Comparison of ENCODE assay signal across 8 mouse cellular contexts in genomic region chr16:30282844-30283495, GRCm38 (mm10). TPM values are rescaled to one million over a fixed set of nuclear protein-coding genes. Genes with fewer than 3 reads are reported as not detected.
A peak's percentile ranks its signal among the peaks of the same experiment; 100 is the strongest.
DNase-seq lines count a peak whose midpoint lies in the region; ATAC-seq and TF ChIP-seq lines count a peak whose summit lies in the region.

TSS of gene Lrrc15 (minus strand) at chr16:30283256.

- peak within 1 kb of the TSS; percentile 63 for H3K4me2 ChIP-seq in heart, embryonic 14.5 days (ENCODE audit: low read length)
- peak within 1 kb of the TSS; percentile 39 for H3K4me2 ChIP-seq in liver, embryonic 14.5 days (ENCODE audit: low read depth)
- peak within 1 kb of the TSS; percentile 58 for H3K4me2 ChIP-seq in stomach, embryonic 15.5 days

- peaks cover 3% of the 10 kb centered on the region; the same call in 1 of the 2 replicates for H3K4me1 ChIP-seq in cerebellum, adult 2 months (ENCODE audit: control insufficient read depth, insufficient read depth, low read length)
- peaks cover 2 to 6% of the 10 kb centered on the region in 2 experiments; a peak in 2 of 4 replicates for H3K4me1 ChIP-seq in heart, embryonic 14.5 days (ENCODE audit: control insufficient read depth in 2 of 2, insufficient read depth in 2 of 2, low read length in 2 of 2)
- H3K4me1 ChIP-seq in liver, embryonic 14.5 days (replicated peaks; ENCODE audit: control insufficient read depth in 2 of 2, insufficient read depth in 2 of 2, low read length in 1 of 2): no peaks in the 10 kb centered on the region
- peaks cover 25% of the 10 kb centered on the region for H3K4me1 ChIP-seq in stomach, embryonic 15.5 days

- H3K36me3 ChIP-seq in heart, embryonic 14.5 days (ENCODE audit: control insufficient read depth, insufficient read depth, low read length): no peaks in the 10 kb centered on the region
- H3K36me3 ChIP-seq in liver, embryonic 14.5 days (replicated peaks; ENCODE audit: control insufficient read depth, insufficient read depth, low read depth): no peaks in the 10 kb centered on the region
- H3K36me3 ChIP-seq in stomach, embryonic 15.5 days: no peaks in the 10 kb centered on the region

- ATAC-seq in heart, embryonic 14.5 days (ENCODE audit: insufficient number of reproducible peaks, insufficient read depth, low FRiP score, low read depth): no peak
- ATAC-seq in liver, embryonic 14.5 days (ENCODE audit: insufficient read depth): no peak
- ATAC-seq in stomach, embryonic 15.5 days (ENCODE audit: insufficient read depth, low FRiP score, low read depth): no peak
- ATAC-seq in erythroblast, adult 5-6 weeks (replicated peaks; ENCODE audit: low FRiP score, poor library complexity, severe bottlenecking): no peak

- TF ChIP-seq CTCF in cerebellum, adult 2 months (IDR thresholded peaks at IDR 0.05; ENCODE audit: borderline replicate concordance, insufficient read depth, low read depth, low read length): no peak
- no peak for TF ChIP-seq CTCF in liver, embryonic 14.5 days (IDR thresholded peaks at IDR 0.05; ENCODE audit: low read depth)

- DNase-seq in cerebellum, adult 2 months: no peak
- DNase-seq in cerebellum, adult 8-10 months: no peak
- peak; percentile 55 for DNase-seq in Muller cell, postnatal 12 days (ENCODE audit: inconsistent ontology term)
- no peak for DNase-seq in liver, embryonic 14.5 days (ENCODE audit: low read depth in 3 of 3, low spot score in 3 of 3)
- DNase-seq in c-Kit-positive CD71-positive TER-119-positive erythroid progenitor cells, embryonic 14.5 days (ENCODE audit: low spot score): no peak

- H3K4me3 ChIP-seq in cerebellum, adult 2 months (replicated peaks; ENCODE audit: insufficient read depth, low read depth, low read length): peak within 1 kb of the TSS; percentile 16
- H3K4me3 ChIP-seq in heart, embryonic 14.5 days (ENCODE audit: control insufficient read depth in 1 of 2, insufficient read depth in 1 of 2, low read depth in 1 of 2, low read length in 2 of 2): peak within 1 kb of the TSS; percentile 14 to 25; a peak in 2 of 4 replicates
- H3K4me3 ChIP-seq in liver, embryonic 14.5 days (ENCODE audit: insufficient read depth in 1 of 2, low read depth in 2 of 2, low read length in 2 of 2): no peak within 1 kb of the TSS
- H3K4me3 ChIP-seq in stomach, embryonic 15.5 days (replicated peaks): peak within 1 kb of the TSS; percentile 28

- TF ChIP-seq POLR2A in cerebellum, adult 2 months (IDR thresholded peaks at IDR 0.05; ENCODE audit: borderline replicate concordance, insufficient read depth, low read length): no peak

- no peak within 1 kb of the TSS for H3K27ac ChIP-seq in cerebellum, adult 2 months (ENCODE audit: insufficient read depth, low read length)
- H3K27ac ChIP-seq in heart, embryonic 14.5 days (replicated peaks in 1 of 2; ENCODE audit: control insufficient read depth in 1 of 2, insufficient read depth in 1 of 2, low read depth in 2 of 2, low read length in 2 of 2): no peak within 1 kb of the TSS
- H3K27ac ChIP-seq in liver, embryonic 14.5 days: no peak within 1 kb of the TSS
- no peak within 1 kb of the TSS for H3K27ac ChIP-seq in stomach, embryonic 15.5 days

- 12% methylated on average over 34 of the region's 34 CpGs for WGBS in cerebellum, adult 2 months
- 8% methylated on average over 34 of the region's 34 CpGs for WGBS in heart, embryonic 14.5 days
- 6% methylated on average over 34 of the region's 34 CpGs for WGBS in liver, embryonic 14.5 days (ENCODE audit: insufficient replicate concordance)
- 9% methylated on average over 34 of the region's 34 CpGs for WGBS in stomach, embryonic 15.5 days

- no peaks in the 10 kb centered on the region for H3K9me3 ChIP-seq in heart, embryonic 14.5 days (ENCODE audit: control insufficient read depth, low read length)
- H3K9me3 ChIP-seq in liver, embryonic 14.5 days (ENCODE audit: control insufficient read depth, low read length): no peaks in the 10 kb centered on the region
- no peaks in the 10 kb centered on the region for H3K9me3 ChIP-seq in stomach, embryonic 15.5 days

- H3K27me3 ChIP-seq in cerebellum, adult 2 months (ENCODE audit: control insufficient read depth, insufficient read depth, low read length): no peaks in the 10 kb centered on the region
- peaks cover 39% of the 10 kb centered on the region for H3K27me3 ChIP-seq in heart, embryonic 14.5 days (ENCODE audit: control insufficient read depth, insufficient read depth, low read length)
- H3K27me3 ChIP-seq in liver, embryonic 14.5 days (ENCODE audit: control insufficient read depth, insufficient read depth, low read length): peaks cover 29% of the 10 kb centered on the region
- peaks cover 14% of the 10 kb centered on the region for H3K27me3 ChIP-seq in stomach, embryonic 15.5 days (replicated peaks)

- no peak for TF ChIP-seq EP300 in liver, embryonic 14.5 days (IDR thresholded peaks at IDR 0.05; ENCODE audit: low read depth)

- no peak within 1 kb of the TSS; the same call in 1 of the 2 replicates for H3K9ac ChIP-seq in heart, embryonic 14.5 days (ENCODE audit: low read length)
- H3K9ac ChIP-seq in liver, embryonic 14.5 days (replicated peaks): no peak within 1 kb of the TSS
- H3K9ac ChIP-seq in stomach, embryonic 15.5 days: no peak within 1 kb of the TSS

RNA-seq across cellular contexts. Expression of gene Lrrc15, which starts in this region (rescaled TPM):
- not detected in 2 replicates for polyA plus RNA-seq in cerebellum, adult 2 months (2012; rRNA removed)
- polyA plus RNA-seq in heart, embryonic 14.5 days (2014; fragmentation: Nextera tagmentation; extraction: Ambion mirVana): 0.19 and 0.39 TPM in 2 replicates
- 0.01 TPM in 1 of 2 replicates, not detected in the other for polyA plus RNA-seq in liver, embryonic 14.5 days (2012; rRNA removed)
- 0.01 TPM in 1 of 2 replicates, not detected in the other for polyA plus RNA-seq in liver, embryonic 14.5 days (2014; fragmentation: Nextera tagmentation; extraction: Ambion mirVana)
- polyA plus RNA-seq in stomach, embryonic 15.5 days (2015; fragmentation: Nextera tagmentation; extraction: Ambion mirVana): 0.39 and 0.49 TPM in 2 replicates
- not detected in 2 replicates for total RNA-seq in erythroblast, adult 5-6 weeks (2015; ENCODE audit: low replicate concordance)
- 0.09 TPM in 1 of 2 replicates, not detected in the other for total RNA-seq in erythroblast, adult 5-6 weeks (2017; ENCODE audit: low replicate concordance)

Comparison
In these comparisons a context has a peak if more than half of its experiments do, and no peak if none do; other contexts are left out.
1. H3K4me3 ChIP-seq: peak in cerebellum, adult 2 months (single experiment), heart, embryonic 14.5 days (2 of 2) and stomach, embryonic 15.5 days (single experiment); none in liver, embryonic 14.5 days (0 of 2).
2. Peak in every context shown above with its lines, with median percentiles within 50 percentile points of each other: H3K4me2 ChIP-seq.